Mouse (Mus musculus): ENCODE measurements around the gene Dnmt3l. TPM values are rescaled to one million over a fixed set of nuclear protein-coding genes. Genes with fewer than 3 reads are reported as not detected.

Gene Dnmt3l
- total and polyA plus RNA-seq, 2 experiments from 2014 or later = not detected

GRCm38 (mm10) chr10:78044531-78044930 lies 2.8 kb downstream of the Dnmt3l start:
- 79% methylated on average over 1 of the region's 1 CpGs for whole genome bisulfite sequencing
- no peak for ATAC-seq

GRCm38 (mm10) chr10:78046388-78046787 lies 4.6 kb downstream of the Dnmt3l start:
- ATAC-seq (no peak), DNase-seq (no peak)
- H3K9ac ChIP-seq = no peak overlapping the region
- no peaks in the 10 kb centered on the region; the same call in 1 of the 2 replicates for H3K4me1 ChIP-seq (ENCODE audit: insufficient read depth)
- 86% methylated on average over 4 of the region's 4 CpGs for WGBS
- no peaks in the 10 kb centered on the region for H3K36me3 ChIP-seq (ENCODE audit: insufficient read depth)
- no peak overlapping the region for H3K4me3 ChIP-seq (ENCODE audit: low read depth, low read length)
- no peak overlapping the region for H3K4me2 ChIP-seq (ENCODE audit: low read depth)
- H3K27me3 ChIP-seq (ENCODE audit: insufficient read depth, low read length) = no peaks in the 10 kb centered on the region
- TF ChIP-seq CTCF (IDR thresholded peaks at IDR 0.05; ENCODE audit: low read depth) = no peak
- no peak overlapping the region for H3K27ac ChIP-seq (ENCODE audit: low read depth, low read length)
- no peaks in the 10 kb centered on the region for H3K9me3 ChIP-seq (ENCODE audit: low read length)

More at GRCm38 (mm10) chr10:78044531-78044930, 2.8 kb downstream of the Dnmt3l start:
- no peaks in the 10 kb centered on the region for H3K9me3 ChIP-seq (ENCODE audit: low read length)
- H3K9ac ChIP-seq = no peak overlapping the region
- no peaks in the 10 kb centered on the region for H3K27me3 ChIP-seq (ENCODE audit: insufficient read depth, low read length)
- no peak overlapping the region for H3K4me3 ChIP-seq (ENCODE audit: low read depth, low read length)
- H3K27ac ChIP-seq (ENCODE audit: low read depth, low read length) = no peak overlapping the region
- no peak overlapping the region for H3K4me2 ChIP-seq (ENCODE audit: low read depth)
- TF ChIP-seq CTCF (IDR thresholded peaks at IDR 0.05; ENCODE audit: low read depth) = no peak
- DNase-seq = no peak
- no peaks in the 10 kb centered on the region; the same call in 1 of the 2 replicates for H3K4me1 ChIP-seq (ENCODE audit: insufficient read depth)
- H3K36me3 ChIP-seq (ENCODE audit: insufficient read depth) = no peaks in the 10 kb centered on the region

- no peak for TF ChIP-seq CTCF (IDR thresholded peaks at IDR 0.05; ENCODE audit: low read depth)
- no peaks in the 10 kb centered on the region for H3K36me3 ChIP-seq (ENCODE audit: insufficient read depth)
- H3K9me3 ChIP-seq (ENCODE audit: low read length) = no peaks in the 10 kb centered on the region
- WGBS = 93% methylated on average over 9 of the region's 10 CpGs
- no peaks in the 10 kb centered on the region for H3K27me3 ChIP-seq (ENCODE audit: insufficient read depth, low read length)
- H3K9ac ChIP-seq = no peak overlapping the region
- no peak for ATAC-seq
- H3K4me1 ChIP-seq (ENCODE audit: insufficient read depth) = no peaks in the 10 kb centered on the region; the same call in 1 of the 2 replicates
- no peak for DNase-seq
- H3K4me2 ChIP-seq (ENCODE audit: low read depth) = no peak overlapping the region
- H3K4me3 ChIP-seq (ENCODE audit: low read depth, low read length) = no peak overlapping the region
- H3K27ac ChIP-seq (ENCODE audit: low read depth, low read length) = no peak overlapping the region
These were observed 6.4 kb downstream of the Dnmt3l start for GRCm38 (mm10) chr10:78048061-78048730.

GRCm38 (mm10) chr10:78049519-78050035 lies 7.8 kb downstream of the Dnmt3l start:
- H3K4me1 ChIP-seq (ENCODE audit: insufficient read depth) = no peaks in the 10 kb centered on the region
- 59% methylated on average over 11 of the region's 11 CpGs for WGBS
- no peak overlapping the region for H3K4me3 ChIP-seq (ENCODE audit: low read depth, low read length)
- no peaks in the 10 kb centered on the region for H3K9me3 ChIP-seq (ENCODE audit: low read length)
- no peak for ATAC-seq
- no peak for TF ChIP-seq CTCF (IDR thresholded peaks at IDR 0.05; ENCODE audit: low read depth)
- no peaks in the 10 kb centered on the region for H3K27me3 ChIP-seq (ENCODE audit: insufficient read depth, low read length)
- H3K9ac ChIP-seq = no peak overlapping the region
- no peak overlapping the region for H3K4me2 ChIP-seq (ENCODE audit: low read depth)
- no peak for DNase-seq
- H3K36me3 ChIP-seq (ENCODE audit: insufficient read depth) = no peaks in the 10 kb centered on the region
- H3K27ac ChIP-seq (ENCODE audit: low read depth, low read length) = no peak overlapping the region

GRCm38 (mm10) chr10:78054633-78055565 lies 13.2 kb downstream of the Dnmt3l start:
- ATAC-seq (no peak), DNase-seq (no peak)
- Histone ChIP-seq H3K27me3 (ENCODE audit: insufficient read depth, low read length) (no peaks in the 10 kb centered on the region), H3K27ac (ENCODE audit: low read depth, low read length) (no peak overlapping the region), H3K36me3 (ENCODE audit: insufficient read depth) (no peaks in the 10 kb centered on the region), H3K9ac (no peak overlapping the region), H3K4me2 (ENCODE audit: low read depth) (no peak overlapping the region), H3K4me3 (ENCODE audit: low read depth, low read length) (no peak overlapping the region), H3K4me1 (ENCODE audit: insufficient read depth) (no peaks in the 10 kb centered on the region), H3K9me3 (ENCODE audit: low read length) (no peaks in the 10 kb centered on the region)
- 73% methylated on average over 19 of the region's 19 CpGs for WGBS
- no peak for TF ChIP-seq CTCF (IDR thresholded peaks at IDR 0.05; ENCODE audit: low read depth)

GRCm38 (mm10) chr10:78057056-78057455 lies 15.3 kb downstream of the Dnmt3l start:
- no peak overlapping the region for H3K27ac ChIP-seq (ENCODE audit: low read depth, low read length)
- no peaks in the 10 kb centered on the region for H3K4me1 ChIP-seq (ENCODE audit: insufficient read depth)
- H3K27me3 ChIP-seq (ENCODE audit: insufficient read depth, low read length) = no peaks in the 10 kb centered on the region
- no peak overlapping the region for H3K4me2 ChIP-seq (ENCODE audit: low read depth)
- no peaks in the 10 kb centered on the region for H3K36me3 ChIP-seq (ENCODE audit: insufficient read depth)
- 90% methylated on average over 8 of the region's 8 CpGs for WGBS
- H3K4me3 ChIP-seq (ENCODE audit: low read depth, low read length) = no peak overlapping the region
- no peak overlapping the region for H3K9ac ChIP-seq
- TF ChIP-seq CTCF (IDR thresholded peaks at IDR 0.05; ENCODE audit: low read depth) = no peak
- ATAC-seq = no peak
- no peak for DNase-seq
- H3K9me3 ChIP-seq (ENCODE audit: low read length) = no peaks in the 10 kb centered on the region

GRCm38 (mm10) chr10:78063122-78063521 lies 21.4 kb downstream of the Dnmt3l start:
- H3K36me3 ChIP-seq (ENCODE audit: insufficient read depth) = no peaks in the 10 kb centered on the region
- H3K27me3 ChIP-seq (ENCODE audit: insufficient read depth, low read length) = no peaks in the 10 kb centered on the region
- H3K27ac ChIP-seq (ENCODE audit: low read depth, low read length) = no peak overlapping the region
- DNase-seq (no peak), ATAC-seq (no peak)
- no peak for TF ChIP-seq CTCF (IDR thresholded peaks at IDR 0.05; ENCODE audit: low read depth)
- no peak overlapping the region for H3K4me3 ChIP-seq (ENCODE audit: low read depth, low read length)
- H3K4me1 ChIP-seq (ENCODE audit: insufficient read depth) = no peaks in the 10 kb centered on the region
- no peaks in the 10 kb centered on the region for H3K9me3 ChIP-seq (ENCODE audit: low read length)
- H3K4me2 ChIP-seq (ENCODE audit: low read depth) = no peak overlapping the region
- no peak overlapping the region for H3K9ac ChIP-seq
- 85% methylated on average over 9 of the region's 9 CpGs for WGBS
